Mouse (Mus musculus): ENCODE data around the gene Dock2. TPM values are rescaled to one million over a fixed set of nuclear protein-coding genes. Genes with fewer than 3 reads are reported as not detected.

The Dock2 gene
- polyA plus RNA-seq, 1 experiment from 2014 or later: 0.53 TPM

DNA sequence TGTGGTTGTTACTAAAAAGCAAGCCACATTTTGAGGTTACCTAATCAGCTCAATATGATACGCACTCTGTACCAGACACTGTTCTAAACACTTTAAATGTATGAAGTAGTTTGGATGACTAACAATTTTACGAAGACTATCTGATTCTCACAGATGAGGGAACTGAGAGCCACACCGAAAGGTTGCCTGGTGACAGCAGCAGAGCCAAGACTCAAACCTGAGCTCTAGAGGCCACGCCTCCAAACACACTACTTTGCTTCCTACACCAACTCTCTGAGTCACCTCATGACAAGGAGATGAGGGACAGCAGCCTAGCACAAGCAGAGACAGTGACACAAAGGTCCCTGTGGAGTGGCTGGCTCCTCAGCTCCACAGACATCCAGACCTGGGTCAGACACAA is 411.5 kb downstream of the Dock2 start:
- no peak for DNase-seq (ENCODE audit: low spot score)
- no peaks in the 10 kb centered on the region for H3K4me1 ChIP-seq (ENCODE audit: control insufficient read depth, insufficient read depth, low read length)

DNA sequence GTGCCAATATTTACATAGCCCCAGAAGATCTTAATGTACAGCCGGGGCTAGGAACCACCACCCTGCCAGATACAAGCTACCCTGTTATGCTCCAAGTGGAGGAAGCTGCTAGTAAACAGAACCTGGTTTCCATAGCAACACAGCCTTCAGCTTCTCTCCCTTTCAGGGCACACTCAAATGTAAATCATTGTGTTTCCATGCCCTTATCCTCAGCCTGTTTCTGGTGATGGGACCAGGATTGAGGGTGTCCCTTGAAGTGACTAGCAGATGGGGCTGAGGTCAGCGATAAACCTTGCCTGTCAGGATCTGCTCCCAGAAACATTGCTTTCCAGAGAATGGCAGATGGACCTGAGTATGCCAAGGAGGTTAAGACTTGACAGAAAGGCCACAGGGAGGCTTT is 427.6 kb downstream of the Dock2 start:
- peak; percentile 22 for DNase-seq (ENCODE audit: low spot score)

More for the DNA sequence above, 411.5 kb downstream of the Dock2 start:
- Histone ChIP-seq H3K27me3 (ENCODE audit: control insufficient read depth, insufficient read depth, low read length) (no peaks in the 10 kb centered on the region), H3K9me3 (replicated peaks; ENCODE audit: control insufficient read depth, low read length) (no peaks in the 10 kb centered on the region), H3K36me3 (replicated peaks; ENCODE audit: control insufficient read depth, insufficient read depth, low read depth, low read length) (no peaks in the 10 kb centered on the region), H3K9ac (replicated peaks; ENCODE audit: low read length) (no peak overlapping the region), H3K4me2 (ENCODE audit: low read depth, low read length) (no peak overlapping the region), H3K4me3 (ENCODE audit: low read depth, low read length) (no peak overlapping the region), H3K27ac (replicated peaks; ENCODE audit: low read depth, low read length) (no peak overlapping the region)
- 82% methylated on average over 4 of the region's 4 CpGs for WGBS
- no peak for ATAC-seq (replicated peaks; ENCODE audit: insufficient number of reproducible peaks, low FRiP score, low TSS enrichment, low read depth)

DNA sequence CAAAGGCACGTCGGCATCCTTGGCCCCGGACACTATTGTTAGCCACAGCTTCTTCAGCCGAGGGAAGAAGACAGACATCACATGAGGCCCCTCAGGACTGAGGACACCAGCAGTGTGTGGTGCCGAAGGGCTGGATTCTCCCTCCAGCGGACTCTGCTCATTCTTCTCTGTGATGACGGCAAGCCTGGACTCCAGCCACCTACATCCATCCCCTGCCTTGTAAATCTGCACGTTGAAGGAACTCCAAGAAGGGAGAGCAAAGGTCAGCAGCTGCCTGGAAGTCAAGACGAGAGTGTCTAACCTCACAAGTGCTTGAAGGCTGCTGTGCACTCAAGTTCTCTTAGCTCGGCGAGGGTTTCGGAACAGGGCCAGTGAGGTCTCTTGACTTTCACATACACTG is 428.3 kb downstream of the Dock2 start:
- WGBS: 69% methylated on average over 12 of the region's 12 CpGs
- no peaks in the 10 kb centered on the region for H3K27me3 ChIP-seq (ENCODE audit: control insufficient read depth, insufficient read depth, low read length)
- no peak overlapping the region for H3K4me2 ChIP-seq (ENCODE audit: low read depth, low read length)
- H3K9me3 ChIP-seq (replicated peaks; ENCODE audit: control insufficient read depth, low read length): no peaks in the 10 kb centered on the region
- H3K4me3 ChIP-seq (ENCODE audit: low read depth, low read length): no peak overlapping the region
- H3K27ac ChIP-seq (replicated peaks; ENCODE audit: low read depth, low read length): no peak overlapping the region
- no peaks in the 10 kb centered on the region for H3K4me1 ChIP-seq (ENCODE audit: control insufficient read depth, insufficient read depth, low read length)
- H3K36me3 ChIP-seq (replicated peaks; ENCODE audit: control insufficient read depth, insufficient read depth, low read depth, low read length): no peaks in the 10 kb centered on the region
- ATAC-seq (replicated peaks; ENCODE audit: insufficient number of reproducible peaks, low FRiP score, low TSS enrichment, low read depth): no peak
- no peak for DNase-seq (ENCODE audit: low spot score)
- no peak overlapping the region for H3K9ac ChIP-seq (replicated peaks; ENCODE audit: low read length)

More for the DNA sequence above, 427.6 kb downstream of the Dock2 start:
- no peaks in the 10 kb centered on the region for H3K4me1 ChIP-seq (ENCODE audit: control insufficient read depth, insufficient read depth, low read length)
- no peak for ATAC-seq (replicated peaks; ENCODE audit: insufficient number of reproducible peaks, low FRiP score, low TSS enrichment, low read depth)
- H3K4me2 ChIP-seq (ENCODE audit: low read depth, low read length): no peak overlapping the region
- 61% methylated on average over 2 of the region's 2 CpGs for WGBS
- H3K27ac ChIP-seq (replicated peaks; ENCODE audit: low read depth, low read length): no peak overlapping the region
- H3K36me3 ChIP-seq (replicated peaks; ENCODE audit: control insufficient read depth, insufficient read depth, low read depth, low read length): no peaks in the 10 kb centered on the region
- H3K27me3 ChIP-seq (ENCODE audit: control insufficient read depth, insufficient read depth, low read length): no peaks in the 10 kb centered on the region
- no peaks in the 10 kb centered on the region for H3K9me3 ChIP-seq (replicated peaks; ENCODE audit: control insufficient read depth, low read length)
- no peak overlapping the region for H3K4me3 ChIP-seq (ENCODE audit: low read depth, low read length)
- no peak overlapping the region for H3K9ac ChIP-seq (replicated peaks; ENCODE audit: low read length)

DNA sequence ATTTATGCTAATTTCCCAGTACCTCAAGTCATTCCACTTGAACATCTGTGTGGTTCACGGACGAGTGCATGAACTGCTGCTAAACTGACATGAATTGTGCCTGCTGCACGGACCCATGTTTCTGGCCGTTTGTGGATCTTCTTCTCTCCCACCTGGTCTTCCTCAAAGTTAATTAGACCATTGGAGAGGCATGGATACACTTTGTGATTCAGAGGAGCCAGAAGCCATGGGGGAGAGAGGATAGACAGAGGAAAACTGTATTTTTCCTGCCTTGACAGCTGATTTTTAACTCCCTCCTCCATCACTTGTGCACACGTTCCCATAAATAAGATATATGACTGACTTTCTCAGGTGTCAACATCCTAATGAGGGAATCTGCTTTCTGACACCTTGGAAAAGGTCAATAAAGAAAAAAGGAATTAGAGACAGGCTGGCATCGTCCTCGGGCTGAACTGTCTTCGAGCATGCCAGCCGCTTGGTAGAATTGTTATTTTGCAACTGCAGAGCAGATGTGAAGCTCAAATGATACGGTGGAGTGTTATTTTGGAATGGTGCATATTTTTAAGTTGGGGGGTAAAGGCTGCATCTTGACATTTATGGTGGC is 434.1 kb downstream of the Dock2 start:
- Histone ChIP-seq H3K36me3 (replicated peaks; ENCODE audit: control insufficient read depth, insufficient read depth, low read depth, low read length) (no peaks in the 10 kb centered on the region), H3K9me3 (replicated peaks; ENCODE audit: control insufficient read depth, low read length) (no peaks in the 10 kb centered on the region), H3K4me3 (ENCODE audit: low read depth, low read length) (no peak overlapping the region), H3K27ac (replicated peaks; ENCODE audit: low read depth, low read length) (no peak overlapping the region), H3K4me2 (ENCODE audit: low read depth, low read length) (no peak overlapping the region), H3K9ac (replicated peaks; ENCODE audit: low read length) (no peak overlapping the region), H3K4me1 (ENCODE audit: control insufficient read depth, insufficient read depth, low read length) (no peaks in the 10 kb centered on the region), H3K27me3 (ENCODE audit: control insufficient read depth, insufficient read depth, low read length) (no peaks in the 10 kb centered on the region)
- WGBS: 85% methylated on average over 10 of the region's 10 CpGs
- DNase-seq (ENCODE audit: low spot score) (no peak), ATAC-seq (replicated peaks; ENCODE audit: insufficient number of reproducible peaks, low FRiP score, low TSS enrichment, low read depth) (no peak)

DNA sequence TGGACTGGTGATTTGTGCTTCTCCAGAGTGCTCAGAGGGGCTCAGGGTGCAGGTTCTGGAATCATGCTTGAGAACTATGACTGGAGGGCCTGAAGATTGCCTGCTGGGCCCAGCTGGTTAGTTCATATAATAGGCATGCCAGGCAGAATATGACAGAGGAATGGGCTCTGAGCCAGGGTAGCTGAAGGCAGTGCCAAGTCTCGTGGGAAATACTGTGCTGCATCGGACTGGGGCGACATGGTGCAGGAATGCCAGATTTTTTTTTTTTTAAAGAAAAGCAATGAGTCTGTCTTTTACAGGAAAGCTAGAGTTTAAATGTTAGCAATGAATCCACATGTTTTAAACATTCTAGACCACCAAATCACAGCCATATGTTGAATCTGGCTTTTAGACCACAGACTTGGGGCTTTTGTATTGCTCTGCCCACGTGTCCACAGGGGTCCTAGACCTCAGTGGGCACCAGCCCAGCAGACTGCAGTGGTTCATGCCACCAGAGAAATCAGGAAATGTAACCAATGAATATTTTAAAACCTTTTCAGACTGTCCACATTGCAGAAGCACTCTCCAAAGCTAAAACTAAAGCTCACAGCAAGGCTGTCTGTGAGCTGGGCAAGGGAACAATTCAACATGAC is 435.3 kb downstream of the Dock2 start:
- no peaks in the 10 kb centered on the region for H3K36me3 ChIP-seq (replicated peaks; ENCODE audit: control insufficient read depth, insufficient read depth, low read depth, low read length)
- no peak overlapping the region for H3K27ac ChIP-seq (replicated peaks; ENCODE audit: low read depth, low read length)
- no peak overlapping the region for H3K4me3 ChIP-seq (ENCODE audit: low read depth, low read length)
- H3K27me3 ChIP-seq (ENCODE audit: control insufficient read depth, insufficient read depth, low read length): no peaks in the 10 kb centered on the region
- no peaks in the 10 kb centered on the region for H3K4me1 ChIP-seq (ENCODE audit: control insufficient read depth, insufficient read depth, low read length)
- H3K4me2 ChIP-seq (ENCODE audit: low read depth, low read length): no peak overlapping the region
- WGBS: 63% methylated on average over 4 of the region's 4 CpGs
- ATAC-seq (replicated peaks; ENCODE audit: insufficient number of reproducible peaks, low FRiP score, low TSS enrichment, low read depth) (no peak), DNase-seq (ENCODE audit: low spot score) (no peak)
- no peak overlapping the region for H3K9ac ChIP-seq (replicated peaks; ENCODE audit: low read length)
- no peaks in the 10 kb centered on the region for H3K9me3 ChIP-seq (replicated peaks; ENCODE audit: control insufficient read depth, low read length)

DNA sequence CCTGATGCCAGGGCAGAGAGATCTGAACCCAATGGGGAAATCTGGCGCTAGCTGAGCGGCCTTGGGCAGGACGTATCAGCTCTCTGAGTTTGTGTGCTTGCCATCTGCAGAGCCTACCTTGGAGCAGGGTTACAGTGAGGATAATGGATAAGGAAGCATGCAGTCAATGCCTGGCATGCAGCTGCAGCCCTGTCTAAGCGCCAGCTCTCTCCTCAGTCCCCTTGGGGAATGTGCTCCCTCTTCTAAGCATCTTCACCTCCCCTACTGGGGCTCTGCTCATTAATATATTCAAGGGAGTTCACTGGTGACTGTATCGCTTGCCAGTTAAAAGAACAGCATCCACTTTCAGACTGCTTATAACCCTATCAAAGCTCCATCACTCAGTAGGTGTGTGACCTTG is 439.4 kb downstream of the Dock2 start:
- no peak overlapping the region for H3K4me2 ChIP-seq (ENCODE audit: low read depth, low read length)
- DNase-seq (ENCODE audit: low spot score): no peak
- no peak overlapping the region for H3K27ac ChIP-seq (replicated peaks; ENCODE audit: low read depth, low read length)
- H3K36me3 ChIP-seq (replicated peaks; ENCODE audit: control insufficient read depth, insufficient read depth, low read depth, low read length): no peaks in the 10 kb centered on the region
- WGBS: 62% methylated on average over 5 of the region's 5 CpGs
- no peak overlapping the region for H3K4me3 ChIP-seq (ENCODE audit: low read depth, low read length)
- no peaks in the 10 kb centered on the region for H3K27me3 ChIP-seq (ENCODE audit: control insufficient read depth, insufficient read depth, low read length)
- H3K9ac ChIP-seq (replicated peaks; ENCODE audit: low read length): no peak overlapping the region
- H3K4me1 ChIP-seq (ENCODE audit: control insufficient read depth, insufficient read depth, low read length): no peaks in the 10 kb centered on the region
- ATAC-seq (replicated peaks; ENCODE audit: insufficient number of reproducible peaks, low FRiP score, low TSS enrichment, low read depth): no peak
- H3K9me3 ChIP-seq (replicated peaks; ENCODE audit: control insufficient read depth, low read length): no peaks in the 10 kb centered on the region

DNA sequence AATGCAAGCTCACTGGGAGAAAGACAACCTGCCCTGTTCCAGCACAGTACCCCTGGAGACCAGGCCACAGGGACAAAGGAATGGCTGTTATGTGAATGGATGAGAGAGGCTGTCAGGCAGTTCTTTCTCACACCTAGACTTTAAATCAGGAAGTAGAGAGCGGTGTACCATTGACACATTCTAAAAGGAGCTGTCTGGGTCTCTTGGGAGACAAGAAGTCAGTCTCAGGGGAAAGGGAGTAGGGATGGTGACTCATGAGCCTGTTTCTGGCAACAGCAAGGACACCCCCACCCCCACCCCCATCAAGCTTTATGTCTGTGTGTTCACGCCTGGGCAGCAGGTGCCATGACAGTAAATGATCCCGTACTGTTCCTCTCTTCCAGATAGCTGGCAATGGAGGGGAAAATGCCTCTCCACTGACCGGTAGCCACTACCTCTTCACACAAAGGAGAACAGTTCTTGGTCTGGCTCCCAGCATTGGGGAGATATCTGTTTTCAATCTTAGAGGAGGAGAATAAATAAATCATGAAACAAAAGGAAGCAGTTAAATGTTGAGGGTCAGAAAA is 439.9 kb downstream of the Dock2 start:
- no peak overlapping the region for H3K4me2 ChIP-seq (ENCODE audit: low read depth, low read length)
- no peaks in the 10 kb centered on the region for H3K27me3 ChIP-seq (ENCODE audit: control insufficient read depth, insufficient read depth, low read length)
- ATAC-seq (replicated peaks; ENCODE audit: insufficient number of reproducible peaks, low FRiP score, low TSS enrichment, low read depth) (no peak), DNase-seq (ENCODE audit: low spot score) (no peak)
- H3K4me3 ChIP-seq (ENCODE audit: low read depth, low read length): no peak overlapping the region
- no peak overlapping the region for H3K9ac ChIP-seq (replicated peaks; ENCODE audit: low read length)
- H3K9me3 ChIP-seq (replicated peaks; ENCODE audit: control insufficient read depth, low read length): no peaks in the 10 kb centered on the region
- no peaks in the 10 kb centered on the region for H3K36me3 ChIP-seq (replicated peaks; ENCODE audit: control insufficient read depth, insufficient read depth, low read depth, low read length)
- no peaks in the 10 kb centered on the region for H3K4me1 ChIP-seq (ENCODE audit: control insufficient read depth, insufficient read depth, low read length)
- WGBS: 71% methylated on average over 4 of the region's 4 CpGs
- no peak overlapping the region for H3K27ac ChIP-seq (replicated peaks; ENCODE audit: low read depth, low read length)

DNA sequence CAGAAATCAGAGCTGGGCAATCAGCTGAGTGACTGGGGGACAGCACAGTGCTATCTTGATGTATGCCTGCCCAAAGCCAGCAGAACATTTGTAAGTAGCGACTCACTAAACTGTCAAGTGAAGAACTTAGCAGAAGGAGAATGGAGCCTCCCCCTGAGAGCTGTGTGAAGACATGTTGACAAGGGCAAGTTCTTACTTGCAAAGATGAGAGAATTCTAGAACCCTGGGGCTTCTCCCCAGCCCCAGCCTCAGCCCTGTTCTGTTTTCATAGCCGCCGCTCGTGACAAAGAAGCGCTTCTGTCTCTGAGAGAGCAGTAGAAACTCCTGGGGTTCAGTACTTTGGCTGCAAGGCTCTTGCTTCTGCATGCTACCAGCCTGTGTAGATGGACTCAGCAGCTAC is 444.0 kb downstream of the Dock2 start:
- Histone ChIP-seq H3K4me2 (ENCODE audit: low read depth, low read length) (no peak overlapping the region), H3K27me3 (ENCODE audit: control insufficient read depth, insufficient read depth, low read length) (no peaks in the 10 kb centered on the region), H3K9me3 (replicated peaks; ENCODE audit: control insufficient read depth, low read length) (no peaks in the 10 kb centered on the region), H3K4me3 (ENCODE audit: low read depth, low read length) (no peak overlapping the region), H3K27ac (replicated peaks; ENCODE audit: low read depth, low read length) (no peak overlapping the region), H3K9ac (replicated peaks; ENCODE audit: low read length) (no peak overlapping the region), H3K4me1 (ENCODE audit: control insufficient read depth, insufficient read depth, low read length) (no peaks in the 10 kb centered on the region), H3K36me3 (replicated peaks; ENCODE audit: control insufficient read depth, insufficient read depth, low read depth, low read length) (no peaks in the 10 kb centered on the region)
- 69% methylated on average over 5 of the region's 5 CpGs for WGBS
- no peak for DNase-seq (ENCODE audit: low spot score)
- ATAC-seq (replicated peaks; ENCODE audit: insufficient number of reproducible peaks, low FRiP score, low TSS enrichment, low read depth): no peak

All from embryonic facial prominence, embryonic 11.5 days (tissue).